Mouse (Mus musculus) urinary bladder, adult 2 months (tissue): ENCODE results near the gene Pou3f1. TPM values are rescaled to one million over a fixed set of nuclear protein-coding genes. Genes with fewer than 3 reads are reported as not detected.
"Not testable (repeated sequence)": the region's sequence is repeated elsewhere in the genome, so short reads cannot be mapped to it uniquely, and the experiment has no call there.

Experiments used
- DNase-seq: peaks from one replicate; pipeline ENCODE4 v3.0.0; 2022; ENCODE audit warnings: low spot score
- polyA plus RNA-seq: library from polyadenylated mRNA; depleted of rRNA; stranded (reverse); fragments of >200 nt; gene quantifications from 2 replicates; pipeline ENCODE4 v1.2.3, GENCODE M21; 2012

Gene Pou3f1
- polyA plus RNA-seq, 1 experiment: 0.14 TPM

DNA sequence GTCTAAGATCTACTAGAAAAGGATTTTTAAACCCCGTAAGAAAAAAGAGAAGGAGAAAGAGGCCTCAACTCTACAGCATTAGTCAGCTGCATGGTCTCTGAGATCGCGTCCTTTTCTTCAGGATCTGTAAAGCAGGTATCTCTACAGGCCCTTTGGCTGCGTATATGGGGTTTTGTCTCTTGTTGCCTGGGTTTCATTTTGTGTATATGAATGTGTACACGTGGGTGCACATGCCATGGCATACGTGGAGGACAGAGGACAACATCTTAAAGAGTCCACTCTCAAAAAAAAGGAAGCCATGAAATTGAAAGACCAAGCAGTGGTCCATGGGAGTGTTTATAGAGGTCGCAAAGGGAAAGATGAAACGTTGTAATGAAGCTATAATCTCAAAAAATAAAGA, 34.8 kb downstream of the Pou3f1 start:
- DNase-seq: no peak

DNA sequence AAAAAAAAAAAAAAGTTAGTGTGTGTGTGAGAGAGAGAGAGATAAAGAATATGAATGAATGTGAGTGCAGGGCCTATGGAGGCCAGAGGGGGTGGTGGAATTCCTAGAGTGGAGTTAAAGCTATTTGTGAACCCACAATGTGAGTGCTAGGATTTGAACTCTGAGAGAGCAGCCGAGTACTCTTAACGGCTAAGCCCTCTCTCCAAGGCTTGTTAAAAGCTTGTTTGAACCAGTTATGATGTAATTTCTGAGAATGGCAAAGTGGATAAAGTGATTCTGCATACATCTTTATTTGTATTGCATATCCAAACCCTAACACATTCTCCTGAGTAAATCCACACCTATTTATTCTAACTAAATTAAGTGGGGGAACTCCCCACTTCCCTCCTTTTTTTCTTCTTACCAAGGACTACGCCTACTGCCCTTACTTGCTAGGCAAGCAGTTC, 35.8 kb downstream of the Pou3f1 start:
- no peak for DNase-seq

DNA sequence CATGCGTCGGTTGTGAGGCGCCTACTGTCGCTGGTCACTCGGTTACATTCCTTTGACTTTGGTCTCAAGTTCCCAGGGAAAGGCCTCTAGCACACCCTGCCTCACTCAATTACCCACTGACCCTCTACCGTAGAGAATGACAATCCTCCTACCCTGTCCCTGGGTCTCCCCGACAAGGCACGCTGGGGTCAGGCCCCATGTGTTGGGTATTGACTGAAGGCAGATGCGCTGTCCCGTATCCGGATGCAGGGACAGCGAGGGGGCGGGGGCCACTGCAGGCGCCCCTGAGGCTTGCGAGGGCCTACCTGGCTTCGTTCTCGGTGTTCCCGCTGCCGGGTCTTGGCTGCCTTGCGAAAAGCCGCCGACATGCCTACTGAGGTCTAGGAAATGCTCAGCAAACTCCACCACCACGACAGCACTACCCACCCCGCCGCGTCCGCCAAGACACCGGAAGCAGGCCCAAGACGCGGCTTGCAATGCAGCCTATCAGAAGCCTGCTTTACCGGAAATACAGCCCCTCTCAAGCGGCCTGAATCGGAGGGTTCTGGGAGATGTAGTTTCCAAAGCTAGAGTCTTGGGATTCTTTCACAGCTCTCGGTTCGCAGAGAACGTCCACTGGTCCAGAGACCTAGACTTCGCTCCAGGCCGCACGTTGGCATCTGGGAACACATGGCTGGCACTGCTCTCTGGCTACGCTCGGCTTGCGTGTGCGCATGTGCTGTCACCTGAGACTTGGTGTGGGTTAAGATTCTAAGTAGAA, 36.7 kb downstream of the Pou3f1 start, which contains the start of gene Utp11:
Gene Utp11, minus strand, starts transcription at position 466 of the 760 bp plus-strand sequence.
- peak; percentile 75 for DNase-seq

DNA sequence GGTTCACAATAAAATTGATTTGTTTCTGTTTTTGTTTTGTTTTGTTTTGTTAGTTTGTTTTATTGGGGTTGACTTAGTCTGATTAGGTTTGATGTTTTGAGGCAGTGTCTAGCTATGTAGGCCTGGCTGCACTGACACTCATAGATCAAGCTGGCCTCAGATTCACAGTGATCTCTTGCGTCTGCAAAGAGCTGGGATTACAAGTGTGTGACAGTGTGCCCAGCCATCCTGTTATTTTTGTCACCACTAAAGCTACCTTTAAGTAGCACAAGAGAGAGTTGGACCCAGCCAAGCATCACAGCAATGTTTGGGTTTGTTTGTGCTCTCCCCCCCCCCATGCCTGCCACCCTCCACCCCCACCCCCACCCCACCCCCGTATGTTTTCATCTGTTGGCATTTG, 38.0 kb downstream of the Pou3f1 start:
- no peak for DNase-seq

DNA sequence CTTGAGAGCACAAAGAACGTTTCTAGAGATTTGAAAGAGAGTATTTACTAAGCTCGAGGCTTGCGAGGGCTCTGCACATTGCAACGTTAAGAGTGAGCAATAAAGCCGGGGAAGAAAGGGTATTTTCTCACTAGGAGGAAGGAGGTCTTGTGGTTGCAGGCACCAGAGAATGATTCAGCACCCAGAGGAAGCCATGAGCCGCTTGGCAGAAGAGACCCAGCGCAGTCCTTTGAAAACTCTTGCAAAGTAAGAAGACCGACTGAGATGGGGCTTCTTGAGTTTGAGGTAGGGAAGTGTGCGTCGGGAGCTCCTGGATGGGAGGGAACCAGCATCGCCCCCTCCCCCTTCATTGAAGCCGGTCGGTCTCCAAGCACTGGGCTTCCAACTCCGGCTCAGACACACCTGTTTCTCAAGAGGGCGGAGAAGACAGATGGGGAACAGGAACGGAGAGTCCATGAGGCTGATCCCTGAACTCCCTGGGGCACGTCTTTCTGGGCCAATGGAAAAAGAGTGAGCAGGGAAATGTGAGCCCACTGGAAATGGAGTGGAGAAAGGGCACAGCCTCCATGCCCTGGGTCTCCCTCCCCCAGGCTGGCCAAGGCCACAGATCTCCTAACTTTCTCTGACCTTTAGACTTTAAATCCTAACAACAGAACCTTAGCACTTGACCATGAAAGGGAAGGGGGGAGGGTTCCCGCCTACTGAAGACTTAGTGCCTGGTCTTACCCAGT, 39.3 kb downstream of the Pou3f1 start:
- DNase-seq: no peak

DNA sequence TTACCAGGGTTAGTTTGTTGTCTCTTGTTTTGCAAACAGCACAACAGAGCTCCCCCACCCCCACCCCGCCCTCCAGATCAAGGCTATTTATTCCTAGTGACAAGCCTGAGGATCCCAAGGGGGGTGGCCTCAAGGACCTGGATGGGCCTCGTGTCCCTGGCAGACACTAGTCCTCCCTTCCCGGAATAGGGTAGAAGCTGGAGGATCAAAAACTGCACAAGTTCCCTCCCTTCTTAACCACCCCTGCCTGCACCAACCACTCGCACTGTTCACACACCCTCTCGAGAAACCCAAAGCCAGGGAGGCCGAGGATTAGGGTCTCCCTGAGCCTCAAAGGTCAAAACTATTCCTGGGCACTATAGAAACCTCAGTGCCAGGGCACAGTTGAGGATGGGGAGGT, 43.2 kb downstream of the Pou3f1 start:
- DNase-seq: no peak

DNA sequence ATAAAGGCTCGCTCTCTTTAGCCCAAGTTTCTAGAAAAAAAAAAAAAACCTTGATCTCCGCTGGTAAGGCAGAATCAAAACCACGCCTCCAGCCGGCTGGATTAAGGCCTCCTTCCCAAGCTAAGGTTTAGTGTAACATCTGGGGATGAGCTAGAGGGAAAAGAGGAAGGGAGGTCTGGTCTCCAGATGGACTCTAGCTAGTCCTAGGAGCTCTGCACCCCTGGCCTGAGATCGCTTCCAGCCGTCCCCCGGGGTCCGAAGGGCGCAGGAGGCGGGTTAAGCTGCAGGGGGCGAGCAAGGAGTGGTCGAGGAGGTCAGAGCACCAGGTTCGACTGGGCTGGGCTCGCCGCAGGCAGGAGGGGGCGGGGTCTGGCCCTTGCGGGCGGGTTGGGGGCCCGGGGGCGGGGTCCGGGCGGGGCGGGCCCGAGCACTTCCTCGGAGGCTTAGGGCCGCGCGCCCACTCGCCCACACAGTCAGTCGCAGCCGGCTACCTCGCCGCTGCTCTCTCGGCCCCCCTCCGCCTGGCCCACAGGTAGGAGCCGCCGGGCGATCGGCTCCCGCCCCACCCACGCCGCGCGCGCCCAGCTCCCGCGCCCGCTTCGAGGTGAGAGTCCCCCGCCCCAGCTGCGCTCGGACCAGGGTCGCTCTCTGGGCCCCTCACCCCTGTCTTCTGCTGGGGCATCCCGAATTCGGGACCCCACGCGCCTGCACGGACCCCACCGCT, 43.8 kb downstream of the Pou3f1 start, which contains the start of gene Fhl3:
Gene Fhl3, plus strand, starts transcription at position 454 of the 724 bp plus-strand sequence.
- peak; percentile 51 for DNase-seq

DNA sequence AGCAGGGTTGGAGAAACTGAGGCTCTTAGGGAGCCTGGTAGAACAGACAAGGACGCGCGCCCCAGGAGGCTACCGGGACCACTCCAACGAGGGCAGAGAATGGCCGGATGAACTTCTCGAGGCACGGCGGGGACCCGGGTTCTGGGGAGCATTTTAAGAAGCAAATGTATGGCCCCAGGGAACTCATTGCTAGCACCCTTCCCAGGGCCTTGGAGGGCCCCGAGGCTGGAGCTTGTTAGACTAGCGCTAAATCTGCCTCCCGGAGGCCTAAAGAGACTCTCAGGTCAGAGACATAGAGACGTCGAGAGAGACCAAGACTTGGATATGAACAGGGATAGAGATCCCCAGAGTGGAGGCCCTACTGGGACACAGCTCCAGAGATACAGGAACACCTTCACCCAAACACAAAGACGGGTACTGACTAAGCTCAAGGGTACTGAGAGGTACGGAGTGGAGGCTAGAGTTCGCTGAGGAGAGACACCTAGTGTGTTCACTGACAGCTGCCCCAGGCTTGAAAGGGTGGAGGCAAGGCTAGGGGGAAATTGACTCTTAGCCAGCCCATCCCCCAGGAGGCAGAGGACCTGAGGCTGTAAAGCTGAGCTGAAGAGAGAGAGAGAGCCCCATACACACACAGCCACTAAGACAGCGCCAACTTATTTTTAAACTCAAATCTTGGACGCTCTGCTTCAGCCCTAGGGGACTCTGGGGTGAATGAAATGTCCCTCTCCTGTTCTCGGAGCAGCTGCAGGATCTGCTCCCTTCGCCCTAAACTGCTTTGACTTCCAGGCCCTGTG, 44.6 kb downstream of the Pou3f1 start:
- no peak for DNase-seq

DNA sequence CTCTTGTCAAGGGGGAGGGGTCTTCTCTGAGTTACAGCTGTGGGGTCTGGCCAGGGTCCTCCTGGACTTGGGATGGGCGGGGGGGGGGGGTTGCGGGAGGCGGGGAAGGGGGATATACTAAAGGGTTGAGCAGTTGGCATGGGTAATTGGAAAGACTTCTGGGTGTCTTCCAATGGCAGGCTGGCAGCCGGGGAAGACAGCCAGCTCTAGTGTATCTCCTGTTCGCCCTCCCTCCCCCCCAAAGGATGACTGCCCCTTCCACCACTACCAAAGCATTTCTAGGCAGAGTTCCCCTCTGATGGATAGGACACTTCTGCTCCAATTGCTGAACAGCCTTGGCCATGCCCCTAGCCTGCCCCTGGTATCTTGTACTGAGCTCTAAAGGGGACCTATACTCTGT, 45.3 kb downstream of the Pou3f1 start:
- DNase-seq: no peak

DNA sequence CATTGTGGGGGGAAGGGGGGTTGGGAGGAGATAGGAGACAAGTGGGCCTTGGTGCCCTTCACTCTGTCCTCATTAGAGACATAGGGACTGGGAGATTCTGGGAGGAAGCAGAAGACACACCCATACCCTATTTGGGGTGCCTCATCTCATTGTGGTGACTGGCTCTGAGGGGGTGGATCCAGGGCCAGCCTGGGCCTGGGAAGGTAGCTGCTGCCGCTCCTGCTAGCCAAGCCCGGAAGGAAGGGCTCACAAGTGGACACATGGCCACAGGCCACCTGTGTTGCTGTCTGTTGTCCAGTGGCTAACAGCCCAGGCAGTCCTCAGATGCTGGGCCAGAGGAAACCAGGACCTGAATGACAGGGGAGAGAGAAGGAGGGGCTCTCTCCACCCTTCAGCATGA, 46.8 kb downstream of the Pou3f1 start:
- no peak for DNase-seq

DNA sequence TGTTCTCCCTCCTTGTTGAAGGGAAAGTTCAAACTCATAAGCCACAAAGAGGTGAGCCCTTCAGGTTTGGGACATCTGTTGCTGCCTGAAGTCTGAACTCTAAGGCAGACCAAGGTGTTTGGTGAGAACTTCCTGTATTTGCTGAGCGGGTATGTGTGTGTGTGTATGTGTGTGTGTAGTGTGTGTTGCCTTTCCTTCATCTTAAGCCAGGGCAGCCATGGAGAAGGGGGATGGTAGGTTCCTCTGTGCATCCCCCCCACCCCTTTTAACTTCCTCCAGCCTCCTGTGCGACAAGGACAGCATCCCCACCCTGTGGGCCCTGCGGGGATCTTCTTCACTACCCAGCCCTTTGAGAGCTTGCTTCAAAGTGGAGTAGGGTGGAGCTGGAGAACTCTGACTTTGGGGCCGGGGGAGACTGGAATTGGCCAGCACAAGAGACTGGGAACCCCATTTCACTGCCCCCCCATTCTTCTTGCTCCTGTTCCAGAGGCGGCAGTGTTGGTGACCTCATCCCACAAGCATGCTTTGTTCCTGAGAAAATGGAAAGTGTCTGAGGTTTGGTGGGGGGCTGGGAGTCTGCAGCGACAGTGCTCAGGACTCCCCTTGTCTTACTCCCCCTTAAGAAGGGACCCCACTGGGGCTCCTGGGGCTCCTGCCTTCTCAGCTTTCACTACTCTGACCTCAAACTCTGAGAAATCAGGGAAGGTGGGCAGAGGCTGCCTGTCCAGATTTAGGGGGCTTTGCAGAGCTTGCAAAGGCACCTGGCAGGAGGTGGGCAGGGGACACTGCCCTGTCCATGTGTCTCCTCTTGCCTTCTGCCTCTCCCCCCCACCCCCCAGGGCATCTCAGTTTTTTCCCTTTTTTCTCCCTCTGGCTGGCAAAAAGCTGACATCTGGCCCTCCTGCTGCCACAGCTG, 47.5 kb downstream of the Pou3f1 start:
- no peak for DNase-seq

DNA sequence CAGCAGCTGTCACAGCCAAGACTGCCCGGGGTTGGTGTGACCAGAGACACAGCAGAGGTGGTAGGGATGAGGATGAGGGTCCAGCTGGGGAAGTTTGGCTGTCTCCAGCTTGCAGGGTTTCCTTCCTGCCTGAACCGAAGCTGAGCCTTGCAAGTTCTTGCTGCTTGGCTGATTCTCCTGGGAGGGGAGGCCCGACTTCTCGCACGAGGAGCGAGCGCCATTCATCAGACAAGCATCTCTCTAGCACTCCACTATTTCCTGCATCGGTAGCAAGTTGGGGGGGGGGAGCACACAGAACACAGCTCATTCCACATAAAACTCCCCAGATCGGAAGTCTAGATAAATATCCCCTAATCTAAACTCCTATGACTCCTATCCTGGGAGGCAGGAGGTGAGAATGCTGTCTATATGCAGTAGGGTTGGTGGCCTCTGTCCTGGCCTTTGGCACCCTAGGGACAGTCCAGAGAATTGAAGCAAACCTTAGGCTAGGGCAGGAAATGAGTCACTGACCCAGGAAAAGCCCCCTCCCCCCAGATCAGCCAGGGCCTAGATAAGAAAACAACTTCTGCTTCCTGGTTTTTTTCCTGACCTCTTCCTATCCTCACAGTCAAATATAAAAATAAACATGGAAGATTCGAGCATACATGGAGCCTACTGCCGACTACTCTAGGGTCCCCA, 48.3 kb downstream of the Pou3f1 start:
- no peak for DNase-seq

DNA sequence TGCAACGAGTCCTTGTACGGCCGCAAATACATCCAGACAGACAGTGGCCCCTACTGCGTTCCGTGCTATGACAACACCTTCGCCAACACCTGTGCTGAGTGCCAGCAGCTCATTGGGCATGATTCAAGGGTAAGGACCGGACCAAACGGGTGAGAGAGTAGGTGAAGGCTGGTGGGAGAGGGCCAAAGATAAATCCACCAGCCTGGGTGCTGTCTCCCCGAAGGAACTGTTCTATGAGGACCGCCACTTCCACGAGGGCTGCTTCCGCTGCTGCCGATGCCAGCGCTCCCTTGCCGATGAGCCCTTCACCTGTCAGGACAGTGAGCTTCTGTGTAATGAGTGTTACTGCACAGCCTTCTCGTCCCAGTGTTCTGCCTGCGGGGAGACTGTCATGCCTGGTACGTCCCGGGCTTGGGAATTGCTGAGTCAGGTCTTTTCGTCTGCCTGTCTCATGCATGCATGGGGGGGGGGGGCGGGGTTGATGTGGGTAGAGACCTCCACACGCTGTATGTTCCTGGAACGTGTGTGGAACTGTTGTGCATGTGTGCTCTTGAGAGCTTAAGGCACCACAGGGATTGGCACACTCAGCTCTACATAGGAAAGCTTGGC, 49.2 kb downstream of the Pou3f1 start:
- DNase-seq: no peak

DNA sequence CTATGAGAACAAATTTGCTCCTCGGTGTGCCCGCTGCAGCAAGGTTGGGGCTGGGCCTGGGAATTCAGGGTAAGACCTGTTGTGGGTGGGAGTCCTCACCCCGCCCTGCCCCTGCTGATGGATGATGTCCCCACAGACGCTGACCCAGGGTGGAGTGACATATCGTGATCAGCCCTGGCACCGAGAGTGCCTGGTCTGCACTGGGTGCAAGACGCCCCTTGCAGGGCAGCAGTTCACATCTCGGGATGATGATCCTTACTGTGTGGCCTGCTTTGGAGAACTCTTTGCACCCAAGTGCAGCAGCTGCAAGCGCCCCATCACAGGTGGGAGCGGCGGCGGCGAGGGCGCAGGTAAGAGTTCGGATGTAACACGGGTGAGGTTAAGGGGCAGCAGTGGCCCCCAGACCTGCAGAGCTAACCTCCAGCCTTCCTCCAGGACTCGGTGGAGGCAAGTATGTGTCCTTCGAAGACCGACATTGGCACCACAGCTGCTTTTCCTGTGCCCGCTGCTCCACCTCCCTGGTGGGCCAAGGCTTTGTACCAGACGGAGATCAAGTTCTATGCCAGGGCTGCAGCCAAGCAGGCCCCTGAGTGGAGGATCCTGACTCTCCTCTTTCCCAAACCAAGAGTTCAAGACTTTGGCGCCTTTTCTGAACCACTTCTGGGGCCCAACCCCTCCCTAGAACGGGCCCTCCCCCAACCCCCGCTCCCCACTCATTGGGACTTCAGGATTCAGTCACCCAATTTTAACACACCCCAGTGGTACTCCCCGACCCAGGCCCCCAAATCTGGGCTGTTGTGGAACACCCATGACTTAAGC, 51.0 kb downstream of the Pou3f1 start:
- DNase-seq: not testable (repeated sequence)

DNA sequence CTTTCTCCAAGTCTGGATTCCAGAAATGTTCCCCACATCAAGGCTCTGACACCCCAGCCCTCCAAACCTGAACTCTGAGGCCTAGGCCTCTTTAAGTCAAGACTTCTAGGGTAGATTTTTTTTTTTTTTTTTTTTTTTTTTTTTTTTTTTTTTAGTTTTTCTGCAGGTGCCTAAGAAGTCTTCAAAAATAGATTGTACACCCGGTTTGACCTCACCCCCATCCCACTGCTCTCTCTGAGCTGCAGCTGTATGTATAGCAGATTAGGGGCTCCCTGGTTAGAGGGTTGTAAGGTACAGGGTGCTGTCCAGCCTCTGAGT, 51.6 kb downstream of the Pou3f1 start:
- DNase-seq: not testable (repeated sequence)

DNA sequence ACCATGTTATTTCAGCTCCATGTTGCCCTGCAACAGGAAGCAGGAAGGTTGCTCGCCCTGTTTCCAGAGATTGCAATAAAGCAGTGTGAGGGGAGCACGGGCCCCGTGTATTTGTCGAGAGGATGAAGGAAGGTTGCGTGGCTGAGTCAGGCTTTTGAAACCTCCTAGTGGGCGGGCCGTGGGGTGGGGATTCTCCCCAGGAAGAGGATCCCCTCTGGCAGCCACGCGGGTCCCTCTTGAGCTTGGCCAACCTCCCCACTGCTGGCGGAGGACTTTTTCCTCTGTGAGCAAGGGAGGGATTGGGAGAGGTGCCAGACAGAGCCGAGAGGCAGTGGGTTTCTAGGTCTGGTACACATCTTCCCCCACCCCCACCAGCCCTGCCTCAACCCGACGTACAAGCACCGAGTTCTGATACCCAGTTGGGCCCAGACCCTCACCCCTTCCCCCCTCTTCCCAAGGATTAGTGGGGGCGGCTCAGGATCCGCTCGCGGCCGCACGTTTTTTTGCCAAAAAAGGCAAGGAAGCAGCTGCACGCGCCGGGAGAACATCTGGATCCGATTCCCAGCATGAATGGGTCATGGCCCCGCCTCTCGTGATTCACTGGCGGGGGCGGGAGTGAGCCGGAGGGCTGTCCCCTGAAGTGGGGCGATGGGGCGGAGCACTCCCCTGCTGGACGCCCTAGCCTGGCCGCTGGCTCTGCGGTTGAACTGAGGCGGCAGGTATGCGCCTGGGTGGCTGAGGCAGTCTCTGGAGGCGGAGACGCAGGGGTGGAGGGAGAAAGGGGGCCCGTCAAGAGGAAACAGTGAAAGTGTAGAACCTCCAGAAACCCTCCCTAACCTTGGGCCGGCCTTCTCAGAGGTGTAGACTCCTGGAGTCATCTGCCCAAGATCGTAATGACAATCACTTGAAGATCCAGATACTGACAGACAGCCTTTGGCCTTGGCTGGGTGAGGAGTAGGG, 52.2 kb downstream of the Pou3f1 start:
- DNase-seq: peak; percentile 80

DNA sequence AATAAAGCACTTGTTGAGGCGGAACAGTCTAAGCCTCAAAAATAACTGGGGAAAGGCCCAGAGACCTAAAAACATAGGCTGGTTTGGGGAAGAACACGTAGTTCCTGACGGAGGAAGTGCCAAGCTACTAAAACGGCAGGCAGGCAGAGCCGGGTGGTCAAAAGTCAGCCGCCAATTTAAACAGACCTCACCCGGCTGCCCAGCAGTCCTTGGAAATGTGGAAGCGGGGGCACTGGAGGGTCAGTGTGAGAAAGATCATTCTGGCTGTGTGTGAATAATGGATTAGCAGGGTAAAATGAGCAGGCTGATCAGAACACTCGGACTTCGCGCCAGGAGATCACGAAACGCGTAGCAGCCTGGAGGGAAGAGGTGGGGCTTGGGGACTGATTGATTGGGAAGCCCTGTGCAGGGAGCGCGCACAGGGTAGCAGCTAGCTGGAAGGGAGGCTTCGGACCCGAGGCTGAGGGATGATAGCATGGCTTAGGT, 53.4 kb downstream of the Pou3f1 start:
- DNase-seq: peak; percentile 28
